Mouse (Mus musculus): Measurements from ENCODE around the gene Mga. TPM values are rescaled to one million over a fixed set of nuclear protein-coding genes. Genes with fewer than 3 reads are reported as not detected.

Mga gene
- total and polyA plus RNA-seq, 3 experiments = 21.8 to 37.5 (median 30.1) TPM

DNA sequence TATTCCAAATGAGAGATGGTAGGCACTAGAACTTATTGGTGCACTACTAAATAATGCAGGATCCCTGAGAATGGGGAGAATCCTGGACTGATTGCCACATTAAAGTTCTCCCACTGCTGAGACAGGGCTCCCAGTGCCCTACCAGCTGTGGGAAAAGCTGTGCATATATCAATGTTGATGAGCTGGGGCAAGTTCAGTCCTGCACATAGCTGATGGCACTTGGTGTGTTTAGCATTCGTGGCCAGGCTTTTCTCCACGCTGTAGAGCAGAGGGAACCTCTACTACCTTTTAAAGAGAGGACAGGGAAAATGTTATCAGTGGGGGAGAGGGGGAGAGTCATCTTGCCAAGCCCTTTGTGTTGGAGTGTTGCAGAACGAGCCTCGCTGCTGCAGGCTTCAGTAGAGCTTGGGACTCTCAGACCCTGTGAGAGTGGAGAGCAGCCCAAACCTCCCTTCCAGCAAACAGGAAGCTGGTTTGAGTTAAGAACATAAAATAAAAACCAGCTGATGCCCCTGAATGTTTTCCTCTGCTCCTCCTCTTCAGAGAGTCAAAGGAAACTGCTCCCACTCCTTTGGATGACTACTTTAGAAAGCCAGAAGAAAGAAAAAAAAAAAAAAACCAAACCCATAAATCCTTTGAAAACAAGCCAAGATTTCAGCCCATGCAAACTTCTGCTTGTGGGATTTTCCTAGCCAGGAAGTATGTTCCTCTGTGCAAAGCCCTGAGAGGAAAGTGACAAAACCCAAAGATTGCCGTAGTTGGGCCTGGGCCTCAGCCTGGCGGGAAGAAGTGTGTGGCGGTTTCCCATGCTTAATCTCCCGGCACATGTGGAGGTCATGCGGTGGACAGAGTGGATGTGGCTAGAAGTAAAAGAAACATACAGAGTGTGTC lies 98.6 kb downstream of the Mga start:
- H3K79me2 ChIP-seq (replicated peaks; ENCODE audit: control insufficient read depth, extremely low read depth, insufficient read depth, poor library complexity, severe bottlenecking) = no peaks in the 10 kb centered on the region
- peaks cover 0 to 24% of the 10 kb centered on the region in 2 experiments for H3K36me3 ChIP-seq (replicated peaks in 1 of 2; ENCODE audit: control insufficient read depth in 1 of 2, insufficient read depth in 1 of 2, low read length in 1 of 2)
- no peak overlapping the region for H3K4me3 ChIP-seq (replicated peaks in 1 of 3; ENCODE audit: low read depth in 2 of 3, low read length in 2 of 3, poor library complexity in 1 of 3)
- no peak overlapping the region for H3K4me2 ChIP-seq (ENCODE audit: insufficient read depth, low read depth, poor library complexity, severe bottlenecking)
- H3K27me3 ChIP-seq (replicated peaks) = no peaks in the 10 kb centered on the region
- H3K9me3 ChIP-seq (replicated peaks; ENCODE audit: low read length) = no peaks in the 10 kb centered on the region
- dilution Hi-C loops (cut with MboI; ENCODE audit: extremely low pct_ligation_motif_present, extremely low pct_unique_long_range_greater_than_20kb, low sequenced_read_pairs) (no loop called here), in situ Hi-C loops (cut with MboI; ENCODE audit: low pct_ligation_motif_present, low pct_unique_long_range_greater_than_20kb, low sequenced_read_pairs) (no loop called here)
- peaks cover 13 to 43% of the 10 kb centered on the region in 2 experiments for H3K4me1 ChIP-seq (ENCODE audit: control insufficient read depth in 1 of 2, insufficient read depth in 2 of 2)
- peak overlapping the region; percentile 44 for H3K27ac ChIP-seq (ENCODE audit: insufficient read depth, low read depth)
- DNase-seq (ENCODE audit: extremely low read depth) = no peak
- TF ChIP-seq TBP (conservative IDR thresholded peaks at IDR 0.05; ENCODE audit: low read depth, low read length) = no peak
- peak; percentile 69; the same call in 1 of the 2 replicates for TF ChIP-seq CHD1 (IDR thresholded peaks at IDR 0.05; ENCODE audit: low read depth, low read length)
- 0 out of 2 replicates have a peak, but pooled peaks have one; percentile 7 for TF ChIP-seq ZNF384 (IDR thresholded peaks at IDR 0.05; ENCODE audit: low read depth, low read length)
- H3K9ac ChIP-seq (ENCODE audit: insufficient read depth, low read depth) = no peak overlapping the region

DNA sequence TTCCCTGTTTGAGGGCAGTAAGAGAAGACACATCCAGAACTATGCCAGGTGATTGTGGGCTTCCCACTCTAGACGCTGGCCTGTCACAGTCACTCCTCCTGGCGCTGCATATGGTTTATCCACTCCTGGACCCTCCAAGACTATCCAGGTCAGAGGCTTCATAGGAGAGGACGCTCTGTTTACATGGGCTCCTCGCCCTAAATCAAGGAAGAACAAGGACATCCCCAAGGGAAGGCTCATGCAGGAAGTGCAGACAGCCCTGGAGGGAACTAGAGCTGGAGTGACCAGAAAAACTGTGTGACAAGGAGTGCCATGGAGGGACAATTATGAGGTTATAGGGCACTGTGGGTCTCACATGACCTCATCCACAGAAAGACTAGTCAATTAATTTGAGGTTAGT lies 100.3 kb downstream of the Mga start:
- Histone ChIP-seq H3K27ac (ENCODE audit: insufficient read depth, low read depth) (no peak overlapping the region), H3K4me3 (replicated peaks in 1 of 3; ENCODE audit: low read depth in 2 of 3, low read length in 2 of 3, poor library complexity in 1 of 3) (no peak overlapping the region), H3K79me2 (replicated peaks; ENCODE audit: control insufficient read depth, extremely low read depth, insufficient read depth, poor library complexity, severe bottlenecking) (no peaks in the 10 kb centered on the region), H3K9ac (ENCODE audit: insufficient read depth, low read depth) (no peak overlapping the region), H3K9me3 (replicated peaks; ENCODE audit: low read length) (no peaks in the 10 kb centered on the region), H3K4me1 (ENCODE audit: control insufficient read depth in 1 of 2, insufficient read depth in 2 of 2) (peaks cover 23 to 55% of the 10 kb centered on the region in 2 experiments), H3K27me3 (replicated peaks) (no peaks in the 10 kb centered on the region), H3K4me2 (ENCODE audit: insufficient read depth, low read depth, poor library complexity, severe bottlenecking) (no peak overlapping the region), H3K36me3 (replicated peaks in 1 of 2; ENCODE audit: control insufficient read depth in 1 of 2, insufficient read depth in 1 of 2, low read length in 1 of 2) (peaks cover 0 to 27% of the 10 kb centered on the region in 2 experiments)
- no peak for DNase-seq (ENCODE audit: extremely low read depth)
- dilution Hi-C loops (cut with MboI; ENCODE audit: extremely low pct_ligation_motif_present, extremely low pct_unique_long_range_greater_than_20kb, low sequenced_read_pairs) (no loop called here), in situ Hi-C loops (cut with MboI; ENCODE audit: low pct_ligation_motif_present, low pct_unique_long_range_greater_than_20kb, low sequenced_read_pairs) (no loop called here)
- TF ChIP-seq SMC3 (IDR thresholded peaks at IDR 0.05; ENCODE audit: low read depth, low read length) (no peak), SIN3A (IDR thresholded peaks at IDR 0.05; ENCODE audit: low read length) (no peak), NRF1 (IDR thresholded peaks at IDR 0.05; ENCODE audit: low read depth, low read length) (no peak), ZKSCAN1 (IDR thresholded peaks at IDR 0.05; ENCODE audit: borderline replicate concordance, low read depth, low read length) (no peak), ETS1 (conservative IDR thresholded peaks at IDR 0.05; ENCODE audit: low read depth, low read length) (no peak), GABPA (IDR thresholded peaks at IDR 0.05; ENCODE audit: insufficient replicate concordance, low read depth, low read length) (no peak), USF2 (conservative IDR thresholded peaks at IDR 0.05; ENCODE audit: low read depth, low read length) (no peak), HCFC1 (IDR thresholded peaks at IDR 0.05; ENCODE audit: low read depth, low read length) (no peak), MAX (IDR thresholded peaks at IDR 0.05; ENCODE audit: low read length) (no peak), MAZ (IDR thresholded peaks at IDR 0.05; ENCODE audit: low read depth, low read length) (no peak), CTCF (conservative IDR thresholded peaks at IDR 0.05 in 1 of 2, IDR thresholded peaks at IDR 0.05 in 1 of 2; ENCODE audit: low read depth in 2 of 2, low read length in 2 of 2) (no peak), IRF4 (IDR thresholded peaks at IDR 0.05; ENCODE audit: low read depth, low read length) (no peak), MAFK (IDR thresholded peaks at IDR 0.05; ENCODE audit: insufficient replicate concordance, low read length) (no peak), JUND (conservative IDR thresholded peaks at IDR 0.05; ENCODE audit: low read depth, low read length) (no peak), ELF1 (IDR thresholded peaks at IDR 0.05; ENCODE audit: low read depth, low read length) (no peak), CHD1 (IDR thresholded peaks at IDR 0.05; ENCODE audit: low read depth, low read length) (no peak), NELFE (IDR thresholded peaks at IDR 0.05; ENCODE audit: low read depth, low read length) (no peak), E2F4 (IDR thresholded peaks at IDR 0.05; ENCODE audit: insufficient replicate concordance, low read depth, low read length) (no peak)
